23 mouse cellular contexts compared by ENCODE assay signal in the genomic region with DNA sequence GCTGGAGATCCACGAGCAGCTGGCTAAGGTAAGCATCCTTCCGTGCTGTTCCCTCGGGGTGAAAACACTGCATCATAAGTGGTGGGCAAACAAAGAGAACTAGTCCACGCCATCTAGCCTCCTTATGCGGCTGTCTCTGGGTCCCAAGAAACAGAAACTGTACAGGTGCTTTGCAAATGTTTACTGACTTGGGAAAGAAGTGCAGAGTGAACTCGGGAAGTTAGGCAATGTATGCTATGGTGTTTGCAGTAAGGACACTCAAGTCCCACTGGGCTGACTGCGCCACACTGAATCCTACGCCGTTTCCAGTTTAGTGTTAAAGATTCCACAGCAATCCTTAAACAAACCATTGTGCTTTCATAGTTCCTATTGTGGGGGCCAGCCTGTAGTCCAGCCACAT. TPM values are rescaled to one million over a fixed set of nuclear protein-coding genes. Genes with fewer than 3 reads are reported as not detected.
DNase-seq lines count a peak whose midpoint lies in the region; ATAC-seq and TF ChIP-seq lines count a peak whose summit lies in the region.
"Had no signal": no experiment of that assay in that cellular context is flagged by ENCODE, and none has a peak within 500 bp of the region (broad histone marks: within the 10 kb centered on the region; RNA-seq: fewer than 3 reads in every experiment).

No protein-coding gene starts in this region.

- H3K36me3 ChIP-seq in kidney, adult 2 months (ENCODE audit: control insufficient read depth, insufficient read depth, low read length), result no peaks in the 10 kb centered on the region; the same call in 1 of the 2 replicates
- no peaks in the 10 kb centered on the region for H3K36me3 ChIP-seq in kidney, embryonic 14.5 days (ENCODE audit: control insufficient read depth, insufficient read depth, low read length)
- H3K36me3 ChIP-seq in lung, embryonic 16.5 days (ENCODE audit: control insufficient read depth, insufficient read depth, low read length), result no peaks in the 10 kb centered on the region
- no peaks in the 10 kb centered on the region for H3K36me3 ChIP-seq in forebrain, embryonic 15.5 days
- H3K36me3 ChIP-seq: embryonic facial prominence, embryonic 12.5 days; forebrain, embryonic 12.5 days; heart, embryonic 12.5 days had no signal

- no peaks in the 10 kb centered on the region for H3K9me3 ChIP-seq in kidney, embryonic 14.5 days (ENCODE audit: control insufficient read depth, low read length)
- H3K9me3 ChIP-seq in lung, embryonic 16.5 days (ENCODE audit: control insufficient read depth, low read length), result no peaks in the 10 kb centered on the region
- H3K9me3 ChIP-seq in forebrain, embryonic 15.5 days, result no peaks in the 10 kb centered on the region
- H3K9me3 ChIP-seq: embryonic facial prominence, embryonic 12.5 days; forebrain, embryonic 12.5 days; heart, embryonic 12.5 days had no signal

- 78% methylated on average over 9 of the region's 9 CpGs for WGBS in kidney, adult 2 months
- WGBS in kidney, embryonic 14.5 days, result 85% methylated on average over 9 of the region's 9 CpGs
- WGBS in lung, embryonic 16.5 days, result 50% methylated on average over 9 of the region's 9 CpGs
- WGBS in forebrain, embryonic 15.5 days, result 85% methylated on average over 9 of the region's 9 CpGs

- H3K4me2 ChIP-seq in kidney, embryonic 14.5 days (replicated peaks; ENCODE audit: low read depth, low read length), result no peak overlapping the region
- peak overlapping the region; percentile 19 for H3K4me2 ChIP-seq in lung, embryonic 16.5 days (ENCODE audit: low read depth, low read length)
- H3K4me2 ChIP-seq in forebrain, embryonic 15.5 days (replicated peaks), result no peak overlapping the region
- H3K4me2 ChIP-seq: embryonic facial prominence, embryonic 12.5 days; forebrain, embryonic 12.5 days; heart, embryonic 12.5 days had no signal

- DNase-seq in kidney, adult 2 months, result no peak
- DNase-seq in lung, adult 18-20 months, result peak; percentile 25 to 53
- peak; percentile 59 for DNase-seq in lung, postnatal 25 days (ENCODE audit: low spot score)
- no peak for DNase-seq in cerebellum, adult 9-11 months
- DNase-seq: adrenal gland, adult 2 months; adrenal gland, postnatal 25 days; cerebellum, adult 8-10 months; cerebellum, postnatal 25 days; forebrain, postnatal 0 days; gastrocnemius, postnatal 14 days had no signal

- peak overlapping the region; percentile 82 for H3K27ac ChIP-seq in kidney, adult 2 months (ENCODE audit: insufficient read depth, low read depth, low read length)
- H3K27ac ChIP-seq in kidney, embryonic 14.5 days (ENCODE audit: low read depth, low read length), result no peak overlapping the region
- H3K27ac ChIP-seq in lung, embryonic 16.5 days (ENCODE audit: low read length), result peak overlapping the region; percentile 51
- H3K27ac ChIP-seq in forebrain, embryonic 15.5 days (replicated peaks), result no peak overlapping the region
- H3K27ac ChIP-seq: embryonic facial prominence, embryonic 12.5 days; forebrain, embryonic 12.5 days had no signal

- ATAC-seq in kidney, embryonic 14.5 days (ENCODE audit: low FRiP score, low TSS enrichment), result no peak
- ATAC-seq in lung, embryonic 16.5 days (ENCODE audit: low read depth), result peak; percentile 83
- ATAC-seq in cerebellum, adult (ENCODE audit: insufficient number of reproducible peaks, low FRiP score, low TSS enrichment), result no peak
- no peak for ATAC-seq in forebrain, embryonic 15.5 days (replicated peaks)
- ATAC-seq: forebrain, postnatal 0 days; hindbrain, embryonic 16.5 days; Patski had no signal

- H3K4me3 ChIP-seq in kidney, adult 2 months (ENCODE audit: insufficient read depth, low read depth, low read length), result peak overlapping the region; percentile 57
- H3K4me3 ChIP-seq in kidney, embryonic 14.5 days (ENCODE audit: low read length), result no peak overlapping the region
- no peak overlapping the region for H3K4me3 ChIP-seq in lung, embryonic 16.5 days (ENCODE audit: low read length)
- no peak overlapping the region for H3K4me3 ChIP-seq in forebrain, embryonic 15.5 days
- H3K4me3 ChIP-seq: embryonic facial prominence, embryonic 12.5 days; forebrain, embryonic 12.5 days; heart, embryonic 12.5 days had no signal

- no peak for TF ChIP-seq POLR2A in kidney, adult 2 months (IDR thresholded peaks at IDR 0.05; ENCODE audit: low read depth, low read length)

- no peaks in the 10 kb centered on the region for H3K27me3 ChIP-seq in kidney, adult 2 months (replicated peaks; ENCODE audit: control insufficient read depth, insufficient read depth, low read length)
- no peaks in the 10 kb centered on the region for H3K27me3 ChIP-seq in kidney, embryonic 14.5 days (ENCODE audit: control insufficient read depth, insufficient read depth, low read length)
- no peaks in the 10 kb centered on the region for H3K27me3 ChIP-seq in lung, embryonic 16.5 days (ENCODE audit: control insufficient read depth, insufficient read depth, low read depth, low read length)
- no peaks in the 10 kb centered on the region for H3K27me3 ChIP-seq in forebrain, embryonic 15.5 days
- H3K27me3 ChIP-seq: embryonic facial prominence, embryonic 12.5 days; forebrain, embryonic 12.5 days; heart, embryonic 12.5 days had no signal

- no peak overlapping the region for H3K9ac ChIP-seq in kidney, embryonic 14.5 days (ENCODE audit: low read depth, low read length)
- no peak overlapping the region for H3K9ac ChIP-seq in lung, embryonic 16.5 days (ENCODE audit: low read length)
- H3K9ac ChIP-seq in forebrain, embryonic 15.5 days (replicated peaks), result no peak overlapping the region
- H3K9ac ChIP-seq: embryonic facial prominence, embryonic 12.5 days; forebrain, embryonic 12.5 days; forebrain, postnatal 0 days; heart, embryonic 12.5 days had no signal

- TF ChIP-seq CTCF in kidney, adult 2 months (conservative IDR thresholded peaks at IDR 0.05; ENCODE audit: insufficient read depth, insufficient read length, low read depth, low read length), result no peak

- H3K4me1 ChIP-seq in kidney, adult 2 months (ENCODE audit: control insufficient read depth, insufficient read depth, low read length), result no peaks in the 10 kb centered on the region
- no peaks in the 10 kb centered on the region for H3K4me1 ChIP-seq in kidney, embryonic 14.5 days (ENCODE audit: control insufficient read depth, insufficient read depth, low read length)
- 0 out of 2 replicates have a peak, but pooled peaks cover 2% of the 10 kb centered on the region for H3K4me1 ChIP-seq in lung, embryonic 16.5 days (replicated peaks; ENCODE audit: control insufficient read depth, insufficient read depth, low read length)
- H3K4me1 ChIP-seq in forebrain, embryonic 15.5 days, result no peaks in the 10 kb centered on the region
- H3K4me1 ChIP-seq: embryonic facial prominence, embryonic 12.5 days; forebrain, embryonic 12.5 days; heart, embryonic 12.5 days had no signal

RNA-seq across cellular contexts. Expression of a gene that starts 2.0 kb away (rescaled TPM):
- polyA plus RNA-seq in kidney, adult 2 months (2012; rRNA removed), result 182 and 217 TPM in 2 replicates
- polyA plus RNA-seq in kidney, embryonic 14.5 days (2014; fragmentation: Nextera tagmentation; extraction: Ambion mirVana), result 8.0 and 21.4 TPM in 2 replicates
- 0.03 TPM in 1 of 2 replicates, not detected in the other for polyA plus RNA-seq in lung, embryonic 16.5 days (2015; fragmentation: Nextera tagmentation; extraction: Ambion mirVana)
- 0.06 TPM in 1 of 2 replicates, not detected in the other for polyA plus RNA-seq in forebrain, embryonic 15.5 days (2015; fragmentation: Nextera tagmentation; extraction: Ambion mirVana)
- polyA plus RNA-seq: adrenal gland, adult 2 months; C2C12; forebrain, embryonic 12.5 days; gonadal fat pad, adult 2 months; heart, embryonic 16.5 days; hindbrain, embryonic 11.5 days had no signal

RNA-seq across cellular contexts. Expression of a gene that starts 17.8 kb away (rescaled TPM):
- polyA plus RNA-seq in kidney, adult 2 months (2012; rRNA removed), result 0.13 TPM in 1 of 2 replicates, not detected in the other
- polyA plus RNA-seq in kidney, embryonic 14.5 days (2014; fragmentation: Nextera tagmentation; extraction: Ambion mirVana), result not detected in 2 replicates
- not detected in 2 replicates for polyA plus RNA-seq in lung, embryonic 16.5 days (2015; fragmentation: Nextera tagmentation; extraction: Ambion mirVana)
- 4.6 and 4.7 TPM in 2 replicates for polyA plus RNA-seq in forebrain, embryonic 15.5 days (2015; fragmentation: Nextera tagmentation; extraction: Ambion mirVana)
- polyA plus RNA-seq: adrenal gland, adult 2 months; C2C12; embryonic facial prominence, embryonic 12.5 days; gonadal fat pad, adult 2 months; heart, embryonic 12.5 days; heart, embryonic 16.5 days; hindbrain, embryonic 11.5 days; Patski had no signal

RNA-seq across cellular contexts. Expression of a gene that starts 30.8 kb away (rescaled TPM):
- polyA plus RNA-seq in kidney, adult 2 months (2012; rRNA removed), result 3.4 and 3.9 TPM in 2 replicates
- polyA plus RNA-seq in kidney, embryonic 14.5 days (2014; fragmentation: Nextera tagmentation; extraction: Ambion mirVana), result 118 and 142 TPM in 2 replicates
- polyA plus RNA-seq in lung, embryonic 16.5 days (2015; fragmentation: Nextera tagmentation; extraction: Ambion mirVana), result 82.3 and 93.8 TPM in 2 replicates
- 262 TPM in 2 replicates for polyA plus RNA-seq in forebrain, embryonic 15.5 days (2015; fragmentation: Nextera tagmentation; extraction: Ambion mirVana)

Comparison
In these comparisons a context has a peak if more than half of its experiments do, and no peak if none do; other contexts are left out.
1. H3K27ac ChIP-seq: peak in kidney, adult 2 months (single experiment) and lung, embryonic 16.5 days (single experiment); none in kidney, embryonic 14.5 days (single experiment) and forebrain, embryonic 15.5 days (single experiment).
2. RNA of a gene that starts 30.8 kb away (polyA plus RNA-seq): 262 TPM in forebrain, embryonic 15.5 days, 118 to 142 TPM in kidney, embryonic 14.5 days and 82.3 to 93.8 TPM in lung, embryonic 16.5 days; 3.4 to 3.9 TPM in kidney, adult 2 months; every median in the first group is over 10 times any median in the second.
3. DNase-seq: peak in lung, adult 18-20 months (2 of 2) and lung, postnatal 25 days (single experiment); none in kidney, adult 2 months (single experiment) and cerebellum, adult 9-11 months (single experiment).